Mouse (Mus musculus) lung, embryonic 16.5 days (tissue): Measurements from ENCODE around the gene Ftsj3. TPM values are rescaled to one million over a fixed set of nuclear protein-coding genes. Genes with fewer than 3 reads are reported as not detected.
A peak's percentile ranks its signal among the peaks of the same experiment; 100 is the strongest.

ENCODE experiments used
- ATAC-seq: fragments of 200-750 bp; cut with Nextera tagmentation; 2 replicates; pipeline ENCODE4 v1.8.0; 2017; ENCODE audit warnings: low read depth, mild to moderate bottlenecking, moderate library complexity
- H3K27ac ChIP-seq: fragments of 300-500 bp; sonication (generic); 2 replicates; pipeline ENCODE4 v1.5.1; 2014; ENCODE audit warnings: mild to moderate bottlenecking, control low read depth, low read length
- H3K27me3 ChIP-seq: fragments of 300-500 bp; sonication (generic); 2 replicates; pipeline ENCODE4 v1.6.1; 2014; ENCODE audit warnings: low read depth, low read length, mixed read lengths; ENCODE audit not compliant: control insufficient read depth, insufficient read depth
- H3K36me3 ChIP-seq: fragments of 300-500 bp; sonication (generic); 2 replicates; pipeline ENCODE4 v1.6.1; 2014; ENCODE audit warnings: low read length; ENCODE audit not compliant: control insufficient read depth, insufficient read depth
- H3K4me1 ChIP-seq: fragments of 300-500 bp; sonication (generic); replicated peaks from 2 replicates; pipeline ENCODE4 v1.6.1; 2014; ENCODE audit warnings: low read length, mixed read lengths; ENCODE audit not compliant: control insufficient read depth, insufficient read depth
- H3K4me2 ChIP-seq: fragments of 300-500 bp; sonication (generic); 2 replicates; pipeline ENCODE4 v1.6.1; 2014; ENCODE audit warnings: low read depth, low read length, control low read depth
- H3K4me3 ChIP-seq: fragments of 300-500 bp; sonication (generic); 2 replicates; pipeline ENCODE4 v1.5.1; 2014; ENCODE audit warnings: mild to moderate bottlenecking, low read length, control low read depth
- H3K9ac ChIP-seq: fragments of 300-500 bp; sonication (generic); 2 replicates; pipeline ENCODE4 v1.6.1; 2014; ENCODE audit warnings: low read length, control low read depth
- H3K9me3 ChIP-seq: fragments of 300-500 bp; sonication (generic); 2 replicates; pipeline ENCODE4 v1.6.1; 2016; ENCODE audit warnings: low read length; ENCODE audit not compliant: control insufficient read depth
- WGBS: fragments of 180-500 bp; shearing (Covaris S2); extraction: QIAGEN DNeasy Blood & Tissue Kit; methylation state at CpG from one replicate; pipeline ENCODE4 v1.1.7; 2014; 5-methylcytosine and 5-hydroxymethylcytosine counted together
- polyA plus RNA-seq: library from polyadenylated mRNA; unstranded; fragments of >200 nt; fragmentation: Nextera tagmentation; extraction: Ambion mirVana; gene quantifications from 2 replicates; pipeline ENCODE4 v1.2.1, GENCODE M21; 2015

The Ftsj3 gene
- polyA plus RNA-seq, 1 experiment from 2014 or later, result 48.7 TPM

GRCm38 (mm10) chr11:106284126-106284525, 28.2 kb upstream of the Ftsj3 start:
- Histone ChIP-seq H3K36me3 (no peaks in the 10 kb centered on the region), H3K4me1 (0 out of 2 replicates have a peak, but pooled peaks cover 4% of the 10 kb centered on the region), H3K9me3 (no peaks in the 10 kb centered on the region), H3K9ac (no peak overlapping the region), H3K27ac (no peak overlapping the region), H3K27me3 (no peaks in the 10 kb centered on the region), H3K4me2 (no peak overlapping the region), H3K4me3 (no peak overlapping the region)
- 47% methylated on average over 8 of the region's 8 CpGs for WGBS
- no peak for ATAC-seq

DNA sequence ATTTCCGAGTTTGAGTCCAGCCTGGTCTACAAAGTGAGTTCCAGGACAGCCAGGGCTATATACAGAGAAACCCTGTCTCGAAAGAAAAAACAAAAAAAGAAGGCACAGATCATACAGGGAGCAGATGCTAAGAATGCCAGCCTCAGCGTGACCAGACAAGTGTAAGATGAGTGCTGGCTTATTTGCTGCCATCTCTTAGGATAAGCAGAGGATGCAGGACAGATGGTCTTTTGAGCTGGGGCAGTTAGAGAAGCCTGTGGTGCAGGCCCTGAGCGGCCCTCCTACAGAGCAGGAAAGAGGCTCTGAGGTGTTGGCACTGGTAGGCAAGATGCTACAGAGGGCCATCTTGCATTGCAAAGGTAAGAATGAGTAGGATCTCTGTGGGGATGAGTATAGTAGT, 27.5 kb upstream of the Ftsj3 start:
- 0 out of 2 replicates have a peak, but pooled peaks cover 4% of the 10 kb centered on the region for H3K4me1 ChIP-seq
- H3K4me2 ChIP-seq, result no peak overlapping the region
- no peaks in the 10 kb centered on the region for H3K36me3 ChIP-seq
- H3K4me3 ChIP-seq, result no peak overlapping the region
- ATAC-seq, result no peak
- H3K9ac ChIP-seq, result no peak overlapping the region
- WGBS, result 72% methylated on average over 4 of the region's 4 CpGs
- no peak overlapping the region for H3K27ac ChIP-seq
- no peaks in the 10 kb centered on the region for H3K27me3 ChIP-seq
- H3K9me3 ChIP-seq, result no peaks in the 10 kb centered on the region

DNA sequence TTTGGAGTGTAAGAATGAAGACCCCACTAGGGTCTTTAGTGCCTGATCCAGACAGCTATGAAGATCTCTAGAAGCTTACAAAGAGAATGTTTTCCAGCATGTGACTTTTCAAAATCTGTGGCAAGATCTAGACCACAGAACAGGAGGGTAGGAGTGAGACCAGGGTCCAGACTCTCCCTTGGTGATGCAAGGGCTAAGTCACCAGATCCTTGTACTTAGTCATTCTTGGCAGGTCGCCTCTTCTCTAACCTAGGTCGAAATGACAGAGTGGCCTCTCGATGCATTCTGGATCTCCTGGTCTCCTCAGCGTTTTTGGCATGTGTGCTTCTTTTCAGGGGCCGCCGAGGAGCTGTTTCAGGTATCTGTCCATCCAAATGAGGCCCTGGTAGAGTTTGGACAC, 26.6 kb upstream of the Ftsj3 start:
- Histone ChIP-seq H3K27ac (no peak overlapping the region), H3K4me1 (0 out of 2 replicates have a peak, but pooled peaks cover 4% of the 10 kb centered on the region), H3K27me3 (no peaks in the 10 kb centered on the region), H3K36me3 (no peaks in the 10 kb centered on the region), H3K4me3 (no peak overlapping the region), H3K4me2 (no peak overlapping the region), H3K9ac (no peak overlapping the region), H3K9me3 (no peaks in the 10 kb centered on the region)
- WGBS, result 73% methylated on average over 6 of the region's 6 CpGs
- no peak for ATAC-seq

GRCm38 (mm10) chr11:106276454-106276853, 20.6 kb upstream of the Ftsj3 start, which contains the start of gene Tcam1:
Gene Tcam1 (plus strand): TSS chr11:106276672.
- Histone ChIP-seq H3K27ac (peak within 1 kb of the TSS; percentile 92), H3K4me1 (peaks cover 21% of the 10 kb centered on the region), H3K27me3 (no peaks in the 10 kb centered on the region), H3K4me3 (peak within 1 kb of the TSS; percentile 21), H3K9ac (0 out of 2 replicates have a peak within 1 kb of the TSS, but pooled peaks have one; percentile 8), H3K4me2 (peak within 1 kb of the TSS; percentile 48), H3K36me3 (no peaks in the 10 kb centered on the region), H3K9me3 (no peaks in the 10 kb centered on the region)
- WGBS, result 6% methylated on average over 25 of the region's 25 CpGs
- ATAC-seq, result no peak; the same call in 1 of the 2 replicates

- no peak overlapping the region for H3K9ac ChIP-seq
- H3K9me3 ChIP-seq, result no peaks in the 10 kb centered on the region
- H3K4me3 ChIP-seq, result no peak overlapping the region
- peak; percentile 48 for ATAC-seq
- no peaks in the 10 kb centered on the region for H3K36me3 ChIP-seq
- H3K27me3 ChIP-seq, result no peaks in the 10 kb centered on the region
- peaks cover 34% of the 10 kb centered on the region for H3K4me1 ChIP-seq
- 40% methylated on average over 7 of the region's 7 CpGs for WGBS
- H3K27ac ChIP-seq, result peak overlapping the region; percentile 92
- H3K4me2 ChIP-seq, result no peak overlapping the region
Observed at GRCm38 (mm10) chr11:106274971-106275411, 19.1 kb upstream of the Ftsj3 start.

- H3K9me3 ChIP-seq, result no peaks in the 10 kb centered on the region
- H3K9ac ChIP-seq, result no peak overlapping the region
- no peaks in the 10 kb centered on the region for H3K27me3 ChIP-seq
- H3K4me2 ChIP-seq, result no peak overlapping the region
- 84% methylated on average over 1 of the region's 1 CpGs for WGBS
- ATAC-seq, result no peak
- no peak overlapping the region for H3K4me3 ChIP-seq
- H3K27ac ChIP-seq, result peak overlapping the region; percentile 92
- peaks cover 35% of the 10 kb centered on the region for H3K4me1 ChIP-seq
- no peaks in the 10 kb centered on the region for H3K36me3 ChIP-seq
Observed at GRCm38 (mm10) chr11:106274374-106274773, 18.5 kb upstream of the Ftsj3 start.

GRCm38 (mm10) chr11:106273811-106274210, 17.9 kb upstream of the Ftsj3 start:
- H3K9ac ChIP-seq, result no peak overlapping the region
- H3K27ac ChIP-seq, result peak overlapping the region; percentile 92
- ATAC-seq, result no peak
- H3K4me3 ChIP-seq, result peak overlapping the region; percentile 92
- H3K27me3 ChIP-seq, result no peaks in the 10 kb centered on the region
- peak overlapping the region; percentile 79 for H3K4me2 ChIP-seq
- WGBS, result 92% methylated on average over 6 of the region's 6 CpGs
- H3K36me3 ChIP-seq, result no peaks in the 10 kb centered on the region
- peaks cover 40% of the 10 kb centered on the region for H3K4me1 ChIP-seq
- H3K9me3 ChIP-seq, result no peaks in the 10 kb centered on the region

DNA sequence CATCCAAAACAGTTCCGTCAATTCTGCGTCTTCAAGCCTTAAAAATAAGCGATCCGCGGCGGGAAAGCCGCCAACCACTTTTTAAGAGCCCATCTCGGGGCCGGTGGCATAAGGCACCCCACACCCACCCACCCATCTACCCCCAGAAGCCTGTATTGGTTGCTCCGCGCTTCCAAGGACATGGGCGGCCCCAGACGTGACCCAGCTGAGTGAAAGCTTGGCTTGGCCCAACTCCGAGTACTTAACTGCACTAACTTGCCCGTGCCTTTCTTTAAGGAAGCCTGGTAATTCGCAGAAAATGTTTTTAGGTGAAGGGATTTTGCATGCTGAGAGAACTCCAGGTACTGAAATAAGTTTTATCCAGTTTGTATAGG, 17.4 kb upstream of the Ftsj3 start:
- Histone ChIP-seq H3K4me2 (peak overlapping the region; percentile 79), H3K4me3 (peak overlapping the region; percentile 92), H3K9ac (peak overlapping the region; percentile 74), H3K4me1 (peaks cover 46% of the 10 kb centered on the region), H3K27me3 (no peaks in the 10 kb centered on the region), H3K36me3 (no peaks in the 10 kb centered on the region), H3K9me3 (no peaks in the 10 kb centered on the region), H3K27ac (peak overlapping the region; percentile 92)
- ATAC-seq, result no peak
- WGBS, result 6% methylated on average over 16 of the region's 16 CpGs

GRCm38 (mm10) chr11:106272644-106273310, 16.9 kb upstream of the Ftsj3 start, which contains the start of gene Smarcd2:
Gene Smarcd2 (minus strand): TSS chr11:106272972.
- under 1% methylated on average over 69 of the region's 72 CpGs for WGBS

More at GRCm38 (mm10) chr11:106272644-106273310, 16.9 kb upstream of the Ftsj3 start, which contains the start of gene Smarcd2:
- Histone ChIP-seq H3K9me3 (no peaks in the 10 kb centered on the region), H3K4me2 (peak within 1 kb of the TSS; percentile 84), H3K27ac (peak within 1 kb of the TSS; percentile 99), H3K36me3 (no peaks in the 10 kb centered on the region; the same call in 1 of the 2 replicates), H3K27me3 (no peaks in the 10 kb centered on the region), H3K9ac (peak within 1 kb of the TSS; percentile 100), H3K4me1 (peaks cover 51% of the 10 kb centered on the region), H3K4me3 (peak within 1 kb of the TSS; percentile 92)
- ATAC-seq, result peak; percentile 92
